Mouse (Mus musculus) midbrain, embryonic 12.5 days (tissue): ENCODE results near the gene Ctnnd2. TPM values are rescaled to one million over a fixed set of nuclear protein-coding genes. Genes with fewer than 3 reads are reported as not detected.

ENCODE experiments used
- ATAC-seq: fragments of 200-750 bp; cut with Nextera tagmentation; 2 replicates; pipeline ENCODE4 v1.8.0; 2017; ENCODE audit warnings: low read depth, moderate TSS enrichment, moderate library complexity; ENCODE audit not compliant: low FRiP score
- H3K27ac ChIP-seq: fragments of 300-500 bp; sonication (generic); replicated peaks from 2 replicates; pipeline ENCODE4 v1.5.1; 2016; ENCODE audit warnings: mild to moderate bottlenecking
- H3K27me3 ChIP-seq: fragments of 300-500 bp; sonication (generic); 2 replicates; pipeline ENCODE4 v1.6.1; 2016; ENCODE audit warnings: mild to moderate bottlenecking
- H3K36me3 ChIP-seq: fragments of 300-500 bp; sonication (generic); 2 replicates; pipeline ENCODE4 v1.6.1; 2016
- H3K4me1 ChIP-seq: fragments of 300-500 bp; sonication (generic); 2 replicates; pipeline ENCODE4 v1.6.1; 2016
- H3K4me2 ChIP-seq: fragments of 300-500 bp; sonication (generic); replicated peaks from 2 replicates; pipeline ENCODE4 v1.6.1; 2016; ENCODE audit warnings: mild to moderate bottlenecking, moderate library complexity
- H3K4me3 ChIP-seq: fragments of 300-500 bp; sonication (generic); 2 replicates; pipeline ENCODE4 v1.5.1; 2016; ENCODE audit warnings: mild to moderate bottlenecking
- H3K9ac ChIP-seq: fragments of 300-500 bp; sonication (generic); replicated peaks from 2 replicates; pipeline ENCODE4 v1.6.1; 2016; ENCODE audit warnings: mild to moderate bottlenecking, moderate library complexity
- H3K9me3 ChIP-seq: fragments of 300-500 bp; sonication (generic); 2 replicates; pipeline ENCODE4 v1.6.1; 2016; ENCODE audit warnings: mild to moderate bottlenecking
- WGBS: fragments of 180-500 bp; shearing (Covaris S2); methylation state at CpG from one replicate; pipeline ENCODE4 v1.1.7; 2016; 5-methylcytosine and 5-hydroxymethylcytosine counted together
- polyA plus RNA-seq: library from polyadenylated mRNA; unstranded; fragments of >200 nt; fragmentation: Nextera tagmentation; extraction: Ambion mirVana; gene quantifications from 2 replicates; pipeline ENCODE4 v1.2.1, GENCODE M21; 2016

Gene Ctnnd2
- polyA plus RNA-seq, 1 experiment from 2014 or later: 40.4 TPM

DNA sequence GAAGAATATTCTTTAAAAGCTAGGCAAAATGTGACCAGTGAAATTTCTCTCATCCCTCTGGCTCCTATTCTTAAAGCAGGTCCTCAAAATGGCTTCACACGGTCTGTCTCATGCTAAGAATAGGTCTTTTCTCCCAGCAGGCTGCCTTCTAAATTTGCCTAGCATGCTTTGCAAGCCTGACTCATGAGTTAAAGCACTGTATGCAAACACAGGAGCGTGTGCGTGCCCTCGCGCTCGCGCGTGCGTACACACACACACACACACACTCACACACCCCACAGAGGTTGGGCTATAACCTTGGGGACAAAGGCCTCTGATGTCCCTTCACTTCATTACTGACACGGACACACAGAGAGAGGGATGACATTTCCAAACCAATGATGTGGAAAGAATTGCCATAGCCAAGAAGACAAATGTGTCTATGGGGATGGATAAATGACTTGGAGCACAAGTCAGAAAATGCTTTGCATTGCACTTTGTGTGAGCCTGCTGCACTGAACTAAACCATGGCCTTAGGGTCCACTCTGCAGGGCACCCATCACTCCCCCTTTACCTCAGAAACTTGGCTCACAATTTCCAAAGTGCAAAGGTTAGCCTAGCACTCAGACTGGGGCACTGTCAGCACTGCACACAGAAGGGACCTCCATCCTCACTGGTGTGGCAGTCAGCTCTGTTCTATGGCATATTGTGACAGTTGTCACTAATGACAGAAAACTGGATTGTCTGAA, 536.8 kb downstream of the Ctnnd2 start:
- Histone ChIP-seq H3K4me2 (no peak overlapping the region), H3K4me1 (peaks cover 6% of the 10 kb centered on the region; the same call in 1 of the 2 replicates), H3K27me3 (no peaks in the 10 kb centered on the region), H3K9me3 (no peaks in the 10 kb centered on the region), H3K4me3 (no peak overlapping the region), H3K36me3 (no peaks in the 10 kb centered on the region), H3K9ac (no peak overlapping the region), H3K27ac (no peak overlapping the region)
- WGBS: 88% methylated on average over 10 of the region's 10 CpGs
- ATAC-seq: no peak

DNA sequence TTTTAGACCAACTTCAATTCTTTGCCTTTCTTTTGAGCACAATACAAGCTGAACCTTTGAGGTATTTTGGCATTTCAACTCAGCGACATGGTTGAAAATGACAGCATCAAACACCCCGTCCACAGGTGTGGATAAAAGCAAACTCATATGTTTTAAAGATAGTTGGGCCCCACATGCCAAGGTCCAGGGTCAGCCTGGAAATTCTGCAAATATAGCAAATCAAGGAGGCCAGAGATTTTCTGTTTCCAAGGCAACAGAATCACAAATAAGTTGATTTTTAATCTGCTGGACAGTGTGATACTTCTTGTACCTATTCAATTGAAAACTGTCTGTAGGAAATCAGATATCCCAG, 537.3 kb downstream of the Ctnnd2 start:
- 81% methylated on average over 2 of the region's 2 CpGs for WGBS
- H3K4me2 ChIP-seq: no peak overlapping the region
- no peaks in the 10 kb centered on the region for H3K27me3 ChIP-seq
- no peaks in the 10 kb centered on the region for H3K36me3 ChIP-seq
- ATAC-seq: no peak
- H3K4me1 ChIP-seq: peaks cover 6% of the 10 kb centered on the region; the same call in 1 of the 2 replicates
- no peak overlapping the region for H3K4me3 ChIP-seq
- no peaks in the 10 kb centered on the region for H3K9me3 ChIP-seq
- H3K27ac ChIP-seq: no peak overlapping the region
- no peak overlapping the region for H3K9ac ChIP-seq

DNA sequence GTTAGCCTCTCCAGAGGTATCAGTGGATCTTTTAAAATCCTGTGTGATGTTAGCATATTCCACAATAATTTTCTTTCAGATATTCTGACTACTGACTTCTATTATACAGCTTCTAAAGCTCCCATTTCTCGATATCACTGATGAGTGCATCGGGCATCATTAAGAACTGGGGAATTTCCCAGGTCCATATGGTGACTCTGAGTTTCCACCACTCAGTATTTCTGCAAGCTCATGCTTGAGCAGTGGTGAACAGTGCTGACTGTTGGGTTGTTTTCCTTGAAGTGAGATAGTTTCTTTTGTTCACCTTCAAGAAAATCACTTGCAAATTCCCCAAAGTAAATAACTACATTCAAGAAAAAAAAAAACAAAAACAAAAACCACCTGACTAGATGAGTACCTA, 542.4 kb downstream of the Ctnnd2 start:
- no peaks in the 10 kb centered on the region for H3K27me3 ChIP-seq
- 90% methylated on average over 2 of the region's 2 CpGs for WGBS
- no peak overlapping the region for H3K4me2 ChIP-seq
- H3K4me3 ChIP-seq: no peak overlapping the region
- H3K27ac ChIP-seq: no peak overlapping the region
- ATAC-seq: no peak
- no peaks in the 10 kb centered on the region for H3K9me3 ChIP-seq
- no peaks in the 10 kb centered on the region for H3K36me3 ChIP-seq
- no peaks in the 10 kb centered on the region for H3K4me1 ChIP-seq
- H3K9ac ChIP-seq: no peak overlapping the region

DNA sequence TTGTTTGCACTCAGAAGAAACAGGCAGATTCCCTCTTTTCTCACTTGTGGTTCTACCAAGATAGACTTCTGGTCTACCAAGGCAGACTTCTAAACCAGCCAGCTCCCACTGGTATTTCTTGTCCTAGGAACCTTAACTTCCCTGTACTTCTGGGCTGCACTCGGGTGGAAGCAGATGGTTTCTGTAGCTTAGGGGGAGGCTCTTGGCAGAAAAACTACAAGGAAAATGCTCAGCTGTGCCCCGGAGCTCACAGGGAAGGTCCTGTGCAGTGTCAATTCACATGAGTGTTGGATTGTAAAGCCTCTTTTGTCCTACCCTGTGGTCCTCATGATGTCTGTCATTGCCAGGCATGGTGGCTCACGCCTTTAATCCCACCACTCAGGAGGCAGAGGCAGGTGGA, 546.4 kb downstream of the Ctnnd2 start:
- H3K9ac ChIP-seq: no peak overlapping the region
- no peak overlapping the region for H3K4me3 ChIP-seq
- H3K27me3 ChIP-seq: no peaks in the 10 kb centered on the region
- H3K36me3 ChIP-seq: no peaks in the 10 kb centered on the region
- H3K27ac ChIP-seq: no peak overlapping the region
- no peaks in the 10 kb centered on the region for H3K9me3 ChIP-seq
- WGBS: 87% methylated on average over 3 of the region's 3 CpGs
- H3K4me1 ChIP-seq: peaks cover 3% of the 10 kb centered on the region; the same call in 1 of the 2 replicates
- no peak overlapping the region for H3K4me2 ChIP-seq
- no peak for ATAC-seq

DNA sequence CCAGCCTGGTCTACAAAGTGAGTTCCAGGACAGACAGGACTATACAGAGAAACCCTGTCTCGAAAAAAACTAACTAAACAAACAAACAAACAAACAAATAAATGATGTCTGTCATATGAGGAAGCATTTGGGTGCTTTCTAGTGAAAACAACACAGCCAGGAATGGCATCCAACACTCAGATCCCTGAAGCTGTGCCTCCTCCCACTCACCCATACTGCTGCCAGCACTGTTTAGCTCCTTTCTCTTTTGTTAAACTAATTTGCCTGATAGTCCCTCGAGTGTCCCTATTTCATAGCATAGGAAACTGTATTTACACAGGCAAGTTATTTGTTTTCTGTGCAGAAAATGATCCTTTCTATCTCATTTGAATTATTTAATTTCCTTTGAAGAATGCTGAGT, 546.8 kb downstream of the Ctnnd2 start:
- H3K4me3 ChIP-seq: no peak overlapping the region
- no peak overlapping the region for H3K4me2 ChIP-seq
- 74% methylated on average over 2 of the region's 2 CpGs for WGBS
- no peaks in the 10 kb centered on the region for H3K36me3 ChIP-seq
- no peaks in the 10 kb centered on the region for H3K9me3 ChIP-seq
- no peak for ATAC-seq
- no peaks in the 10 kb centered on the region for H3K27me3 ChIP-seq
- H3K27ac ChIP-seq: no peak overlapping the region
- peaks cover 5% of the 10 kb centered on the region; the same call in 1 of the 2 replicates for H3K4me1 ChIP-seq
- no peak overlapping the region for H3K9ac ChIP-seq

DNA sequence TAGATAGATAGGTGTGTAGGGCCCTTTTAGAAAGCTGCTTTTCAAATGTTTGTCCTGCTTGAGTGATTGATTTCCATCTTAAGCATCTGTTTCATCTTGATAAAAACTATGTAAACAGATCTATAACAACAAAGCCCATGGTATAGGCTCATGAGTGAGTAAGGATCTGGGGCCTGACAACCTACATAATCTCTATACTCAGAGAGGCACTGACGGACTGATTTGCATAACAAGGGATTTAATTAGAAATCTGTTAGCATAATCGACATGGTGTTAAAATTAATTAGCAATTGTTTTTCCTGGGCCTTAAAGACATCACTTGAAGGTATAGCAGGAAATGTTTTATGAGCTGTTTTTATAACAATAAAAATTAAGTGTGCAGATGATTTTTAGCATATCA, 548.7 kb downstream of the Ctnnd2 start:
- Histone ChIP-seq H3K4me2 (no peak overlapping the region), H3K4me3 (no peak overlapping the region), H3K4me1 (peaks cover 6% of the 10 kb centered on the region; the same call in 1 of the 2 replicates), H3K27me3 (no peaks in the 10 kb centered on the region), H3K27ac (no peak overlapping the region), H3K9ac (no peak overlapping the region), H3K9me3 (no peaks in the 10 kb centered on the region), H3K36me3 (no peaks in the 10 kb centered on the region)
- WGBS: 43% methylated on average over 2 of the region's 2 CpGs
- 0 out of 2 replicates have a peak, but pooled peaks have one; percentile 52 for ATAC-seq

DNA sequence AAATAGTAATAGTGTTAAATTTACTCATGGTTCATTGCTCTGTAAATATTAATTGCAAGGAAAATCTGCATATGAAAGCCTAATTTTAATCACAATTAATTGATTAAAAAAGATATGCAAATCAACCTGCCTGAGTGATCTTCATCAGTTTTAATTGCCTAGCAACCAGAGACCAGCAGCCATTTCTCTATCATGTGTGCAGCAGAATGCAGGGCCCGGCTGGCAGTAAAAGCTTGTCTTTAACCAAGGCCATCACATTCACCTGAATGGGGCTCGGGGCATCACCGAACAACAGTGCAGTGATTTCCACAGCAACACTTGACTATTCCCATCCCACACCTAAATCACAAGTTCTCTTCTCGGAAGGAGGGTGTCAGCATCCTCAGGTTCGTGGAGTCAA, 553.7 kb downstream of the Ctnnd2 start:
- 80% methylated on average over 5 of the region's 5 CpGs for WGBS
- H3K9me3 ChIP-seq: no peaks in the 10 kb centered on the region
- peak; percentile 62; the same call in 1 of the 2 replicates for ATAC-seq
- peaks cover 8% of the 10 kb centered on the region; the same call in 1 of the 2 replicates for H3K4me1 ChIP-seq
- H3K4me2 ChIP-seq: no peak overlapping the region
- no peak overlapping the region for H3K4me3 ChIP-seq
- no peaks in the 10 kb centered on the region for H3K36me3 ChIP-seq
- no peak overlapping the region for H3K27ac ChIP-seq
- no peak overlapping the region for H3K9ac ChIP-seq
- no peaks in the 10 kb centered on the region for H3K27me3 ChIP-seq

DNA sequence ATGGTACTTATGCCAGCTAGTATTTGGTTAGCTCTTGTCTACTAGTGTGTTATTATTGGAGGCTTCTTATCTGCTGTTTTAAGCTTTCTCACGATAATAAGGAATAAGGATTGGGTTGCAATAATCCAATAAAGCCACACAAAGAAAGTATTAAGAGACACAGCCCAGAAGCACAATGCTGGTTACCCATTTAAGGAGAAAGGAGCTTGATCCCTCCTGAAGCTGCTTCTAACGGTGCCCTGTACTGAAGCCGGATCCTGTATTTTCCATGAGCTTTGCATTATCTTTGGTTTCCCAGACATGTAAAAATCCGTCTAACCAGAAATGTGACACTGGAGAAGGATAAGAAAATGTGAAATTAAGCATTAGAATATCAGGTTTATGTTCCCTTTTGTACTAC, 565.8 kb downstream of the Ctnnd2 start:
- WGBS: 8% methylated on average over 4 of the region's 4 CpGs

DNA sequence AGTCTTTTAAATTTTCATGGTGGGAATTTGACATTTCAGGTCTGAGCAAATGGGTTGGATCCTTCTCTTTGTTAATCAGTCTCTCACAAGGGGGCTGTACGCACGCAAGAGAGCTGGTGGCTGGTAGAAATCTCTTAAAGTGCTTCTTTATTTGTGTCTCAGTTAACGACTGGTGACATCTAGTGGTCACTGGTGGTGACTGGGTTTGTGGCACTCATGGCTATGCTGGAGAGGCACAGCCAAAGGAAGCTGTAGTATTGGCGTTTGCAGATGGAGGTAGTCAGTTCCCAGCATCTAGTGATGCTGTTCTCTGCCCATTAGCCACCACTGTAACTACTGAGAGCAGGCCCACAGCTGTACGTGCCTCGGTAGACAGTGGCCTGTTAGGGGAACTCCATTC, 568.3 kb downstream of the Ctnnd2 start:
- Histone ChIP-seq H3K4me2 (no peak overlapping the region), H3K27me3 (0 out of 2 replicates have a peak, but pooled peaks cover 3% of the 10 kb centered on the region), H3K4me1 (0 out of 2 replicates have a peak, but pooled peaks cover 5% of the 10 kb centered on the region), H3K27ac (no peak overlapping the region), H3K4me3 (no peak overlapping the region), H3K9ac (no peak overlapping the region), H3K9me3 (no peaks in the 10 kb centered on the region), H3K36me3 (no peaks in the 10 kb centered on the region)
- ATAC-seq: peak; percentile 84
- WGBS: 9% methylated on average over 6 of the region's 6 CpGs

More for the DNA sequence above, 565.8 kb downstream of the Ctnnd2 start:
- Histone ChIP-seq H3K9ac (no peak overlapping the region), H3K4me2 (no peak overlapping the region), H3K4me1 (0 out of 2 replicates have a peak, but pooled peaks cover 4% of the 10 kb centered on the region), H3K4me3 (no peak overlapping the region), H3K36me3 (no peaks in the 10 kb centered on the region), H3K9me3 (no peaks in the 10 kb centered on the region), H3K27ac (no peak overlapping the region), H3K27me3 (peaks cover 6% of the 10 kb centered on the region; the same call in 1 of the 2 replicates)
- peak; percentile 47; the same call in 1 of the 2 replicates for ATAC-seq

DNA sequence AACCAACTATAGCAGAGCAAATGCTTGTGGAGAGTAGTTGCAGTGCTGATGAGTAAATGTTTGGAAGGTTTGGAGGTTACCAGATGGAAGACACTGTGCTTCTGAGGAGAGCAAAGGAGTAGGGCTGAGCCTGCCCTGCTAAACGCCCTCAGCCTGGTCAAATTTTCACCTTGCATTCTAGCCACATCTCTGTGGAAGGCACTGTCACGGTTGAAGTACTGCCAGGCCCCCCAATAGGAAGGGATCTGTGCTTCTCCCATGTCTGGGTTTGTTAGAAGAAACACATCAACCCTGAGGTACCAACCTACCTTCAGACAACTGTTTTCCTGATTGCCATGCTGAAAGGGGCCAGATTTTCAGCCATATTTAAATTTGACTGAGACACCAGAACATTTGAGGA, 585.6 kb downstream of the Ctnnd2 start:
- no peaks in the 10 kb centered on the region for H3K36me3 ChIP-seq
- H3K4me2 ChIP-seq: no peak overlapping the region
- ATAC-seq: no peak
- no peak overlapping the region for H3K27ac ChIP-seq
- no peaks in the 10 kb centered on the region for H3K4me1 ChIP-seq
- no peak overlapping the region for H3K4me3 ChIP-seq
- WGBS: 82% methylated on average over 2 of the region's 2 CpGs
- no peak overlapping the region for H3K9ac ChIP-seq
- no peaks in the 10 kb centered on the region for H3K9me3 ChIP-seq
- H3K27me3 ChIP-seq: no peaks in the 10 kb centered on the region

DNA sequence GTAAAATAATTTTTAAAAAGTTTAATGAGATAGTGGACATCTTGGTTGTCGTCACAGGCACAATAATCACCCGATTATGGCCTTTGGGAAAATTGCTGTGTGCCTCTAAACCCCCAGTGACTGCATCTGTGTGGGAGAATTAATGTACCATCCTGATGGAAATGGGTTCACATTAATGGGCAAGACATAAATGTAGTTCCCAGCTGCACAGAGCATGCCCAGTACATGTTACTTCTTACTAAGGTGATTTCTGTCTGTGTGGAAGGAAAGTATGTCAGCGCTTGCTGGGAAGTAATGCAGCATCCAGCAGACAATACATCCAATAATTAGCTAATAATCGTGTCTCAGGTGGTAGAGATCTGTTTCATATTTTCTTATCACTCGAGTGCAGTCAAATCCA, 589.8 kb downstream of the Ctnnd2 start:
- Histone ChIP-seq H3K4me2 (no peak overlapping the region), H3K4me3 (no peak overlapping the region), H3K36me3 (no peaks in the 10 kb centered on the region), H3K4me1 (no peaks in the 10 kb centered on the region), H3K9me3 (no peaks in the 10 kb centered on the region), H3K9ac (no peak overlapping the region), H3K27ac (no peak overlapping the region), H3K27me3 (no peaks in the 10 kb centered on the region)
- no peak for ATAC-seq
- 76% methylated on average over 5 of the region's 5 CpGs for WGBS

DNA sequence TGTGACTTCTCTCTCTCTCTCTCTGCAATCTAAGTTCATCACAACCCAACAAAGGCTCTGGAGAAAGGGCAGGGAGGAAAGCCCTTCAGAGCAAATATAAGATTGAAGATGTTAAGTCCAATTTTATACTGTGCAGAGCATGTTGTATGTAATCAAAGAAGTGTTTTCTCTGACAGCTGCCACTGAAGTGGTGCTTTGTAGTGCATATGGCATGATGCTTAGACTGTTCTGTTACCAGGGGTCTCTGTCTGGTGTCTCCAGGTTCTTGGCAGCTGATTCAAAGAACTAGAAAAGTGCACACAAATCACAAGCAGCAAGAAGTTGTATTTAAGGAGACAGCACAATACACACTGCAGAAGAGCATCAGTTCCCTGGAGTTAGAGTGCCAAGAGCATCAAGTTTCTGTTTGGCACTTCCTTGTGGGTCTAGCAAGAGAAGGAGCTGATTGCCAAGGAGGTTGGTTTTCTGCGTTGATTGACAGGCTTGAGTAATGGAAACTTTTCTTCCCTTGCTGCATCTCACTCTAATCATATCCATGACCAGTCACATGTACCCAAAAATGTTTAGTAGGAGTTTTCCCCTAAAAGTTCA, 590.4 kb downstream of the Ctnnd2 start:
- 96% methylated on average over 1 of the region's 1 CpGs for WGBS
- H3K36me3 ChIP-seq: no peaks in the 10 kb centered on the region
- no peak overlapping the region for H3K4me3 ChIP-seq
- H3K9ac ChIP-seq: no peak overlapping the region
- H3K4me2 ChIP-seq: no peak overlapping the region
- H3K27ac ChIP-seq: peak overlapping the region; percentile 52
- H3K9me3 ChIP-seq: no peaks in the 10 kb centered on the region
- no peaks in the 10 kb centered on the region for H3K27me3 ChIP-seq
- no peak for ATAC-seq
- H3K4me1 ChIP-seq: no peaks in the 10 kb centered on the region
